Mouse (Mus musculus) Patski (cell line): ENCODE measurements around the gene Eml6. TPM values are rescaled to one million over a fixed set of nuclear protein-coding genes. Genes with fewer than 3 reads are reported as not detected.
A peak's percentile ranks its signal among the peaks of the same experiment; 100 is the strongest.

Experiments
- ATAC-seq: fragments of 100-300 bp; one replicate; pipeline ENCODE4 v1.8.0; 2021
- CTCF ChIA-PET: fragments of 350-600 bp; sonication (Branson Sonifier 250); formaldehyde crosslinking; loops from one replicate; lab custom pipeline; 2022; ENCODE audit warnings: inconsistent platforms; lab: Charles Lee
- POLR2A ChIA-PET: fragments of 350-600 bp; sonication (Branson Sonifier 250); formaldehyde crosslinking; loops from one replicate; lab custom pipeline; 2022; ENCODE audit warnings: antibody characterized with exemption, inconsistent platforms; lab: Charles Lee
- DNase-seq: peaks from one replicate; pipeline ENCODE4 v3.0.0-alpha.2; 2011; ENCODE audit warnings: low read depth, low spot score
- H3K27me3 ChIP-seq: fragments of 371-371 bp; one replicate; pipeline ENCODE4 v1.5.1; 2021
- CTCF ChIP-seq: fragments of 100-300 bp; IDR thresholded peaks from one replicate; pipeline ENCODE4 v1.5.1; 2021
- in situ Hi-C: fragments of 300-500 bp; cut with MboI; formaldehyde crosslinking; loops from 3 replicates; pipeline ENCODE4 v1.11.1; 2018; ENCODE audit warnings: low pct_unique_long_range_greater_than_20kb, mixed read lengths
- polyA plus RNA-seq: library from polyadenylated mRNA; unstranded; gene quantifications from one replicate; pipeline ENCODE4 v1.2.3, GENCODE M21; 2021

Gene Eml6
- polyA plus RNA-seq, 1 experiment from 2014 or later = 2.7 TPM

- no peak for DNase-seq
- ChIA-PET CTCF (interaction anchor here (2.3 to 2.4 kb wide), 2 partner anchors 10 to 167 kb away, joined by 5 to 6 read pairs; no protein-coding TSS in a partner anchor), POLR2A (no interaction called here)
- H3K27me3 ChIP-seq = no peaks in the 10 kb centered on the region
- no peak for ATAC-seq
- in situ Hi-C loops = loop anchor here (5.0 to 10.0 kb wide), 2 partner anchors 120 to 147 kb away; partner anchors contain the start of genes Clhc1 and Rps27a
- no peak for TF ChIP-seq CTCF
These were observed 331.1 kb downstream of the Eml6 start for GRCm38 (mm10) chr11:29694754-29695153.

GRCm38 (mm10) chr11:29693576-29694410 is 332.0 kb downstream of the Eml6 start:
- peak; percentile 52 for ATAC-seq
- POLR2A ChIA-PET = interaction anchor here (0.9 to 1.6 kb wide), 3 partner anchors 28 to 167 kb away, joined by 3 to 4 read pairs (median 4); partner anchors contain the start of genes Clhc1, Mtif2 and Rps27a
- no peak for DNase-seq
- peak; percentile 98 for TF ChIP-seq CTCF
- in situ Hi-C loops = loop anchor here (5.0 to 10.0 kb wide), 2 partner anchors 119 to 146 kb away; partner anchors contain the start of genes Clhc1 and Rps27a
- CTCF ChIA-PET = interaction anchor here (1.3 to 2.3 kb wide), 2 partner anchors 33 to 168 kb away, joined by 3 to 5 read pairs; no protein-coding TSS in a partner anchor
- no peaks in the 10 kb centered on the region for H3K27me3 ChIP-seq

Other genes starting within 250 kb of the Eml6 start
- gene 4931440F15Rik, start 200.4 kb downstream of the Eml6 start, polyA plus RNA-seq = 0.65 TPM
- gene Sptbn1, start 242.1 kb upstream of the Eml6 start, polyA plus RNA-seq = 151 TPM